Mouse (Mus musculus) forebrain, embryonic 15.5 days (tissue): ENCODE measurements around the gene Srd5a3. TPM values are rescaled to one million over a fixed set of nuclear protein-coding genes. Genes with fewer than 3 reads are reported as not detected.

ENCODE experiments used
- ATAC-seq: fragments of 200-750 bp; cut with Nextera tagmentation; replicated peaks from 2 replicates; pipeline ENCODE4 v1.8.0; 2017; ENCODE audit warnings: mild to moderate bottlenecking, moderate TSS enrichment, moderate library complexity
- H3K27ac ChIP-seq: fragments of 300-500 bp; sonication (generic); replicated peaks from 2 replicates; pipeline ENCODE4 v1.5.1; 2015; ENCODE audit warnings: mild to moderate bottlenecking, inconsistent platforms
- H3K27me3 ChIP-seq: fragments of 300-500 bp; sonication (generic); 2 replicates; pipeline ENCODE4 v1.6.1; 2015; ENCODE audit warnings: inconsistent platforms
- H3K36me3 ChIP-seq: fragments of 300-500 bp; sonication (generic); 2 replicates; pipeline ENCODE4 v1.6.1; 2015; ENCODE audit warnings: mild to moderate bottlenecking, inconsistent platforms
- H3K4me1 ChIP-seq: fragments of 300-500 bp; sonication (generic); 2 replicates; pipeline ENCODE4 v1.6.1; 2015; ENCODE audit warnings: inconsistent platforms
- H3K4me2 ChIP-seq: fragments of 300-500 bp; sonication (generic); replicated peaks from 2 replicates; pipeline ENCODE4 v1.6.1; 2015; ENCODE audit warnings: mild to moderate bottlenecking, inconsistent platforms
- H3K4me3 ChIP-seq: fragments of 300-500 bp; sonication (generic); 2 replicates; pipeline ENCODE4 v1.5.1; 2015; ENCODE audit warnings: mild to moderate bottlenecking, inconsistent platforms
- H3K9ac ChIP-seq: fragments of 300-500 bp; sonication (generic); replicated peaks from 2 replicates; pipeline ENCODE4 v1.6.1; 2015; ENCODE audit warnings: mild to moderate bottlenecking, inconsistent platforms
- H3K9me3 ChIP-seq: fragments of 300-500 bp; sonication (generic); 2 replicates; pipeline ENCODE4 v1.6.1; 2016; ENCODE audit warnings: inconsistent platforms
- WGBS: fragments of 180-500 bp; shearing (Covaris S2); methylation state at CpG from one replicate; pipeline ENCODE4 v1.1.7; 2015; ENCODE audit warnings: mixed read lengths; 5-methylcytosine and 5-hydroxymethylcytosine counted together
- polyA plus RNA-seq: library from polyadenylated mRNA; unstranded; fragments of >200 nt; fragmentation: Nextera tagmentation; extraction: Ambion mirVana; gene quantifications from 2 replicates; pipeline ENCODE4 v1.2.1, GENCODE M21; 2015

Gene Srd5a3
- polyA plus RNA-seq, 1 experiment from 2014 or later: 15.6 TPM

DNA sequence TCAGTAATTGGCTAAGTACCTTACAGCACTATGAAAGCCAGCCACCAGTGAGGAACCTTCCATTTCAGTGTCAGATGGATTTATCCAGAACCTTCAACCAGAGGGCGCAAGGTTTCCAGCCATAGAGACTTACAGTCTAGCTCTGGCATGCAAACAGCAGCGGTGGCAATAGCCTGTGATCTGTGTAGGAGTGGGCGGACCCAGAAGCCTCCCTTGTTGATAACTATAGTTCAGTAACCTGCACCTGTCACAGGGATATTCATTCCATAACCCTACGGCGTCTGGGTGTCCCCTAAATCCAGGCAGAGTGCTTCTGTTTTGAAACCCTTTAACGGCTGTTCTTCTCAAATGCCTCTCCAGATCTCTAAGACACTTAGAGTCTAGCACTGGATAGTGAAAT, 19.5 kb downstream of the Srd5a3 start:
- Histone ChIP-seq H3K4me3 (no peak overlapping the region), H3K4me2 (no peak overlapping the region), H3K4me1 (no peaks in the 10 kb centered on the region), H3K36me3 (peaks cover 4% of the 10 kb centered on the region; the same call in 1 of the 2 replicates), H3K9ac (no peak overlapping the region), H3K27ac (no peak overlapping the region), H3K27me3 (no peaks in the 10 kb centered on the region), H3K9me3 (no peaks in the 10 kb centered on the region)
- 88% methylated on average over 6 of the region's 6 CpGs for WGBS
- no peak for ATAC-seq

- Histone ChIP-seq H3K27me3 (no peaks in the 10 kb centered on the region), H3K4me2 (no peak overlapping the region), H3K9me3 (no peaks in the 10 kb centered on the region), H3K36me3 (peaks cover 4% of the 10 kb centered on the region; the same call in 1 of the 2 replicates), H3K9ac (no peak overlapping the region), H3K4me3 (no peak overlapping the region), H3K27ac (no peak overlapping the region), H3K4me1 (no peaks in the 10 kb centered on the region)
- no peak for ATAC-seq
- WGBS: 71% methylated on average over 3 of the region's 3 CpGs
Measured at GRCm38 (mm10) chr5:76160086-76160485, 20.0 kb downstream of the Srd5a3 start.

DNA sequence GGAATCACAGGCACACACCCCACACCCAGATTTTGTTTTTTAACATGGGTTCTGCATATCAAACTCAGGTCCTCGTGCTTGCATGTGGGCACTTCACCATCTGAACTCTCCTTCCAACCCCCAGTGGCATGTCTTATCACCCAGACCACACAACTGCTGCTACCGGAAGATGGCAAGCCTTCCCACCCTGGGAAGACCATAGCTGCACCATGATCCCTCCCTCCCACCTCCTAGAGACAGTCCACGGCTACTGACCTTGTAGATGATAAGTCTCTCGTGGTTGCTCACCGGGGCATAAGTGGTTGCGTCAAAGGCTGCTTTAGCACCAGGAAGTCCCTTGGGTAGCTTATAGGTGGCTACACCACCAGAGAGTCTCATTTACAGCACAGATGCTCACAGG, 21.4 kb downstream of the Srd5a3 start:
- no peak overlapping the region for H3K9ac ChIP-seq
- WGBS: 91% methylated on average over 6 of the region's 6 CpGs
- H3K9me3 ChIP-seq: no peaks in the 10 kb centered on the region
- H3K4me3 ChIP-seq: no peak overlapping the region
- H3K27me3 ChIP-seq: no peaks in the 10 kb centered on the region
- no peak overlapping the region for H3K27ac ChIP-seq
- no peaks in the 10 kb centered on the region for H3K36me3 ChIP-seq
- ATAC-seq: no peak
- no peaks in the 10 kb centered on the region for H3K4me1 ChIP-seq
- H3K4me2 ChIP-seq: no peak overlapping the region

DNA sequence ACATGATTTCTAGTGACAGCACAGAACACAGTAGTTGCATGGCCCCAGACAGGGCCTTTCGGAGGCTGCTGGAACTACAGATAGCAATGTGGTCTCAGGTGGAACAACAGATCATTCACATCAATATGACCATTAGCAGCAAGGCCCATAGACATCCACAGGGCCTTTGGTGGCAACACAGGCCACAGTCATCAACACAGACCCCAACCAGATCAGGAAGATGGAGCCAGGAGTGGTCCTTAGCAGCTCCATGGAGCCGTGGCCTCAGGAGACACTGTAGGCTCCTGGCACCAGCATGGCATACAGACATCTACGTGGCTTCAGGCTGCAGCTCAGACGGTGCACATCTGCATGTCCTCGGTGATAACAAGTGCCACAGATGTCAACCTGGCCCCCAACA, 22.9 kb downstream of the Srd5a3 start:
- no peaks in the 10 kb centered on the region for H3K27me3 ChIP-seq
- ATAC-seq: no peak
- no peaks in the 10 kb centered on the region for H3K9me3 ChIP-seq
- H3K4me3 ChIP-seq: no peak overlapping the region
- no peak overlapping the region for H3K4me2 ChIP-seq
- no peak overlapping the region for H3K27ac ChIP-seq
- 87% methylated on average over 5 of the region's 5 CpGs for WGBS
- no peak overlapping the region for H3K9ac ChIP-seq
- no peaks in the 10 kb centered on the region for H3K36me3 ChIP-seq
- H3K4me1 ChIP-seq: no peaks in the 10 kb centered on the region

- H3K27ac ChIP-seq: no peak overlapping the region
- no peaks in the 10 kb centered on the region for H3K36me3 ChIP-seq
- no peaks in the 10 kb centered on the region for H3K4me1 ChIP-seq
- no peak overlapping the region for H3K9ac ChIP-seq
- H3K9me3 ChIP-seq: no peaks in the 10 kb centered on the region
- 60% methylated on average over 4 of the region's 4 CpGs for WGBS
- no peak for ATAC-seq
- no peak overlapping the region for H3K4me2 ChIP-seq
- H3K27me3 ChIP-seq: no peaks in the 10 kb centered on the region
- H3K4me3 ChIP-seq: no peak overlapping the region
Measured at GRCm38 (mm10) chr5:76163828-76164390, 23.8 kb downstream of the Srd5a3 start.

GRCm38 (mm10) chr5:76164827-76165226, 24.8 kb downstream of the Srd5a3 start:
- ATAC-seq: no peak
- Histone ChIP-seq H3K27me3 (no peaks in the 10 kb centered on the region), H3K36me3 (no peaks in the 10 kb centered on the region), H3K9ac (no peak overlapping the region), H3K4me1 (no peaks in the 10 kb centered on the region), H3K27ac (no peak overlapping the region), H3K4me2 (no peak overlapping the region), H3K4me3 (no peak overlapping the region), H3K9me3 (no peaks in the 10 kb centered on the region)
- WGBS: 78% methylated on average over 7 of the region's 7 CpGs

GRCm38 (mm10) chr5:76170522-76170921, 30.5 kb downstream of the Srd5a3 start:
- H3K9ac ChIP-seq: no peak overlapping the region
- 80% methylated on average over 4 of the region's 4 CpGs for WGBS
- H3K4me1 ChIP-seq: no peaks in the 10 kb centered on the region
- no peaks in the 10 kb centered on the region for H3K36me3 ChIP-seq
- no peak for ATAC-seq
- no peaks in the 10 kb centered on the region for H3K9me3 ChIP-seq
- H3K4me3 ChIP-seq: no peak overlapping the region
- no peak overlapping the region for H3K4me2 ChIP-seq
- no peak overlapping the region for H3K27ac ChIP-seq
- H3K27me3 ChIP-seq: no peaks in the 10 kb centered on the region

DNA sequence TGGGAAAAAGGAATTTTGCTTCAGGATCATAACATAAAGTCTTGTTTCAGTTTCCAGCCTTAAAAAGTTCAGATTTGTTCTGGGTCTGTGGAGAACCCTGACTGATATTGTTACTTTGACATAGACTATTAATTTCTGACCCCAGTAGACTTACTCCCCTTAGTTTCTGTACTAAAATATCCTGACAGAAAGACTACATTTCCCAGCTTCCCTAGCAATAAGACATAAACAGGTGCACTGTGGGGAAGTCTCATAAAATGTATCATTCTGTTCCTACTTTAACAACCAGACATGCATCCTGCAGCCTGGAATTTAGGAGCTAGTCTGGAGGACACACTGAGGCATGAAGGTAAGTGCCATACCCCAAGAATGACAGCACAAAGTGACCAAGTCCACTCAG, 31.0 kb downstream of the Srd5a3 start:
- H3K27ac ChIP-seq: no peak overlapping the region
- no peak overlapping the region for H3K9ac ChIP-seq
- H3K4me3 ChIP-seq: no peak overlapping the region
- H3K27me3 ChIP-seq: no peaks in the 10 kb centered on the region
- H3K4me2 ChIP-seq: no peak overlapping the region
- no peaks in the 10 kb centered on the region for H3K36me3 ChIP-seq
- ATAC-seq: no peak
- no peaks in the 10 kb centered on the region for H3K4me1 ChIP-seq
- no peaks in the 10 kb centered on the region for H3K9me3 ChIP-seq

DNA sequence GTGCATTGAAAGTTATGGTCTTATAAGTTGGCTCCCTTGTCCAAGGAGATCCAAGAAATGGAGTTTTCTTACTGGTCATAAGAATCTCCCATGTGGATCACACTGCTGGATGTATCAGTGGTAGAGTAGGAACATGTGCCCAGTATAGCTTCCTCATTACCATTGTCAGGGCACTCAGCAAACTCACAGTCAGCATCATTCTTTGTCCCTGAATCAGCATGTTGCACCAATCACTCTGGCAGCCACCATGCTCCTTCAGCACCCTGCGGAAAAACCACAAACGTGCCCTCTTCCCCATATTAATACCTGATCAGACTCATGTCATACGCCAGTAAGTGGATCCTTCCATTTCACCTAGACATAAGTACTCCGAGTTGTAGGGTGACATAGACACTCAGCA, 35.0 kb downstream of the Srd5a3 start:
- Histone ChIP-seq H3K27ac (no peak overlapping the region), H3K4me3 (no peak overlapping the region), H3K9ac (no peak overlapping the region), H3K27me3 (no peaks in the 10 kb centered on the region), H3K4me2 (no peak overlapping the region), H3K9me3 (no peaks in the 10 kb centered on the region), H3K36me3 (no peaks in the 10 kb centered on the region), H3K4me1 (no peaks in the 10 kb centered on the region)
- ATAC-seq: no peak
- 85% methylated on average over 4 of the region's 4 CpGs for WGBS

- H3K27ac ChIP-seq: no peak overlapping the region
- no peak overlapping the region for H3K4me2 ChIP-seq
- ATAC-seq: no peak
Measured at GRCm38 (mm10) chr5:76176411-76176810, 36.3 kb downstream of the Srd5a3 start.

DNA sequence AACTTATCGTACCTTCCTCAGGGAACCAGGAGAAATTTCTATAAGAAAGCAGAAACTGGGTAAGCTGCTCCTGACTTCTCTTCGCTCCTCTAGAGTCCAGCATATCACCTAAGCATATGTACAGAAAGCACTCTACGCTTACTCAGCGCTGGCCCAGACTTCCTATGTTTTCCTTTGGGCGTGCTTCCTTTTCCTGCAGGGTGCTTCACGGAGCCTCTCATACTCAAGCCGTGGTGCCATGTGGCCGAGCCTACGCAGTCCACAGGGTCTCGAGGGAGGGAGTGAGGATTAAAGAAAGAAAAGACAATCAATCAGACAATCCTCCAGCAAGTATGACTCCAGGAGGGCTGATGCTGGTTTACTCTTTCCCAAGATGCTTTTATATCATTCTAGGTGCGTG, 36.8 kb downstream of the Srd5a3 start:
- no peaks in the 10 kb centered on the region for H3K4me1 ChIP-seq
- H3K27ac ChIP-seq: no peak overlapping the region
- H3K9ac ChIP-seq: no peak overlapping the region
- H3K36me3 ChIP-seq: no peaks in the 10 kb centered on the region
- WGBS: 86% methylated on average over 11 of the region's 11 CpGs
- H3K27me3 ChIP-seq: no peaks in the 10 kb centered on the region
- no peak overlapping the region for H3K4me2 ChIP-seq
- H3K9me3 ChIP-seq: no peaks in the 10 kb centered on the region
- no peak overlapping the region for H3K4me3 ChIP-seq
- no peak for ATAC-seq

More at GRCm38 (mm10) chr5:76176411-76176810, 36.3 kb downstream of the Srd5a3 start:
- 66% methylated on average over 3 of the region's 3 CpGs for WGBS
- H3K36me3 ChIP-seq: no peaks in the 10 kb centered on the region
- H3K9ac ChIP-seq: no peak overlapping the region
- no peaks in the 10 kb centered on the region for H3K27me3 ChIP-seq
- no peaks in the 10 kb centered on the region for H3K9me3 ChIP-seq
- H3K4me1 ChIP-seq: no peaks in the 10 kb centered on the region
- no peak overlapping the region for H3K4me3 ChIP-seq

- no peak for ATAC-seq
- no peaks in the 10 kb centered on the region for H3K27me3 ChIP-seq
- no peaks in the 10 kb centered on the region for H3K9me3 ChIP-seq
- H3K4me3 ChIP-seq: no peak overlapping the region
- H3K36me3 ChIP-seq: no peaks in the 10 kb centered on the region
- H3K4me1 ChIP-seq: no peaks in the 10 kb centered on the region
- H3K27ac ChIP-seq: no peak overlapping the region
- WGBS: 85% methylated on average over 7 of the region's 7 CpGs
- no peak overlapping the region for H3K9ac ChIP-seq
- no peak overlapping the region for H3K4me2 ChIP-seq
Measured at GRCm38 (mm10) chr5:76177664-76178063, 37.6 kb downstream of the Srd5a3 start.

GRCm38 (mm10) chr5:76179171-76179570, 39.1 kb downstream of the Srd5a3 start:
- H3K36me3 ChIP-seq: no peaks in the 10 kb centered on the region
- no peak for ATAC-seq
- H3K4me3 ChIP-seq: no peak overlapping the region
- H3K9me3 ChIP-seq: no peaks in the 10 kb centered on the region
- H3K27ac ChIP-seq: no peak overlapping the region
- H3K4me1 ChIP-seq: peaks cover 3% of the 10 kb centered on the region; the same call in 1 of the 2 replicates
- 96% methylated on average over 5 of the region's 5 CpGs for WGBS
- H3K9ac ChIP-seq: no peak overlapping the region
- H3K27me3 ChIP-seq: no peaks in the 10 kb centered on the region
- H3K4me2 ChIP-seq: no peak overlapping the region
